Mouse (Mus musculus) kidney, postnatal 36 days (tissue): ENCODE measurements around the gene Phkg2.

ENCODE experiments used
- DNase-seq, 2 experiments: peaks; one replicate each; pipeline ENCODE4 v3.0.0; 2021 to 2022; ENCODE audit warnings: mixed read lengths in 2 of 2

Gene Phkg2

DNA sequence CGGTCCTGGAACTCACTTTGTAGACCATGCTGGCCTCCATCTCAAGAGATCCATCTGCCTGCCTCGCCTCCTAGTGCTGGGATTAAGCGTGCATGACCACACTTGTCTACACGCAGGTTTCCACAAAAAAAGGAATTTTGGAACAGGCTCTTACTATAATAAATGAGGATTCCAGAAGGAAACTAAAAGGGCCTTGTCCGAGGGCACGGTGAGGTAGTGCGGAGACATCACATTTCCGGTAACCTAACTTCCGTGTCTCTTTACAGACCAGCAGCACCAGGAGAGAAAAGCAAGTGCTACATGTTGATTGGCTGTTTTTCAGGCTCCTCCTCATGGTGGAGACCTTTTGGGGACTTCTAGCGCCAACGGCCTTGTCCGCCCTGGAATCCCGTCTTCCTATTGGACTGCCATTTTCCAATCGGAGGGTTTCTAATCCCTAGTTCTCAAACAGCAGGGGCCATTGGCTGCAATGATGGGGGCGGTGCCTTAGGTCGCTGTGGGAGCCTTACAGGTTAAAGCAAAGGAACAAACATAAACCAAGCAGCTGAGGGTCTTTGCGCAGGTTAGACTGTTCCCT lies at the start of gene Phkg2:
TSS of gene Phkg2 (plus strand) at position 446 of the 577 bp plus-strand sequence.
- DNase-seq, result peak; percentile 92 to 98

DNA sequence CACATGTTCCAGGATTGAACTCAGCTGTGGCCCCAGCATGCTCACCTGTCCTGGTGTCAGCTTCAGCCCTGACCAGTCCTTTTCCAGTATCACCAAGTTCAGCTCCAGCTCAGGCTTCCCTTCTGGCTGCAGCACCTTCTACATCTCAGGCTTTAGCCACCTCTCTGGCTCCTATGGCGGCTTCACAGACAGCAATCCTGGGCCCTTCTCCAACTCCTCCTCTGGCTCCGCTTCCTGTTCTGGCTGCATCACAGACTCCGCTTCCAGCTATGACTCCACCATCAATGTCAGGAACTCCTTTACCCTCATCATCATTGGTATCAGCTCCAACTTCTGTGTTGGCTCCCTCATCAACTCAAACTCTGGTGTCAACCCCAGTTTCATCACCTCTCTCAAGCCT lies 31.5 kb upstream of the Phkg2 start:
- DNase-seq, result no peak

DNA sequence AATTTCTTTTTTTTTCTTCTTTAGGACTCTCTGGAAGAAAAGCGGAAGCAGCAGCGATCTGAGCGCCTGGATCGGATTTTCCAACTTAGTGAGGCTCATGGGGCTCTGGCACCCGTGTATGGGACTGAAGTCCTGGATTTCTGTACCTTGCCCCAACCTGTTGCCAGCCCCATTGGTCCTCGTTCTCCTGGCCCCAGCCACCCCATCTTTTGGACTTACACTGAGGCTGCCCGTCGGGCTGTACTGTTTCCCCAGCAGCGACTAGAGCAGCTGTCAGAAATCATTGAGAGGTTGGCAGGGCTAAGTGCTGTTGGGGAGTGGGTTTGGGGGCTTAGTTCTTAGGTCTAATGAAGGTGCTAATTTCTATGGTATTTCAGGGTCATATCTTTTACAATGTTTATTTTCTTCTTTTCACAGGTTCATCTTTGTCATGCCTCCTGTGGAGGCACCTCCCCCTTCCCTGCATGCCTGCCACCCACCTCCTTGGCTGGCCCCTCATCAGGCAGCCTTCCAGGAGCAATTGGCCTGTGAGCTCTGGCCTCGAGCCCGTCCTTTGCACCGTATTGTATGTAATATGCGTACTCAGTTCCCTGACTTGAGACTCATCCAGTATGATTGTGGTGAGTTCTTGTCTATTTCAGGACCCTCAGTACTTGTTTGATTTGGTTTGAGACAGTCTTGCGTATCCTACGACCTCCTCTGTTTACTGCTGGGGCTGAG lies 23.9 kb upstream of the Phkg2 start:
- DNase-seq, result no peak

DNA sequence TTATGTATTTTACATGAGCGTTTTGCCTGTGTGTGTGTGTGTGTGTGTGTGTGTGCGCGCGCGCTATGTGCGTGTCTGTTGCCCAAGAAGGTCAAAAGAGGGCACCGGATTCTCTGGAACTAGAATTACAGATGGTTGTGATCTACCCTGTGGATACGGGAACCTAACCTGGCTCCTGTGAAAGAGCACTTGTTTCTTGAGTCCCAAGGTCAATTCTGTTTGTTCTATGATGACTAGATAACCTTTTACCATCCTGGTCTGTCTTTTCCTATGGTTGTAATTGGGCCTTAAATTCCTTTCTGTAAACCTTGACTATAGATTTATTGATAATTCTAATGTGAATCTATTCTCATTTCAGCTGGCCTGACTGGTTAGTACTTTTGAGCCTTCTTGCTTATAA lies 21.6 kb upstream of the Phkg2 start:
- no peak for DNase-seq

DNA sequence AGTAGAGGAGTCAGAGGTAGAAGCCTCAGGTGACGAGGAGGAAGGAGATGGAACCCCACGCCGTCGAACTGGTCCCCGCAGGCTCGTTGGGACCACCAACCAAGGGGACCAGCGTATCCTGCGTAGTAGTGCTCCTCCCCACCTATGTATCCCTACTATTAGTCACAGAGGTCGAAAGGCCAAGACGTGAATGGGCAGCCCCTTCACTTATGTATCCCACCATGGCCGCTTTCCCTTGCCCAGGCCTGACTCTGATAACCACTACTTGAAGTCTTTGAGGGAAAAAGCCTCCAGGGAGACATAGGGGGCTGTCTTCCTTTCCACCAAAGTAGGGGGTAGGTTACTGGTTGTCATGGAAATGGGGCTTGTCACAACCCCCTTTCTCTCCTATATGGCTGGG lies 12.6 kb upstream of the Phkg2 start:
- DNase-seq, result no peak

DNA sequence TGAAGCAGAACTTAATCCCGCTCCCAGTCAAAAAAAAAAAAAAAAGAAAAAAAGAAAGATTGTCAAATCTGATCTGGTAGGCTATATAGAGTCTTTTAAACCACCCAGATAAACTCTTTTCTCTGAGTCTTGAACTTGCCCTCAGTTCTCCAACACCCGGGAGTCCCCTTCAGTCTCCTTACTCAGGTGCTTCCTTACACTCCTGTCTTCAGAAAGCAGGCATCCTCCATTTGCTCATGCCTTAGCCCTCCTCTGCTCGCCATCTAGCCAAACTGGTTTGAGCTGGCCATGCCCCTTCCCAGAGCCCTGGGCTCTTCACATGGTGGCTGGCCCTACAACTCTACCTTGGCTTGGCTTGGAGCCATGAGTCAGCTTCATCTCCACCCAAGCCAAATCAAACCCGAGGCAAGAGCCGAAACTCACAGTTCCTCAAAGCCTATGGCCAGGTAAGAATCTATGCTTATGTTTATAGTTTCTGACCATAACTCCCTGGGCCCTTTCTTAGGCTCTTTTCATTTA lies 11.7 kb upstream of the Phkg2 start, which contains the start of gene Tmem265:
TSS of gene Tmem265 (plus strand) at position 51 of the 519 bp plus-strand sequence.
- peak; percentile 11 to 41 for DNase-seq

DNA sequence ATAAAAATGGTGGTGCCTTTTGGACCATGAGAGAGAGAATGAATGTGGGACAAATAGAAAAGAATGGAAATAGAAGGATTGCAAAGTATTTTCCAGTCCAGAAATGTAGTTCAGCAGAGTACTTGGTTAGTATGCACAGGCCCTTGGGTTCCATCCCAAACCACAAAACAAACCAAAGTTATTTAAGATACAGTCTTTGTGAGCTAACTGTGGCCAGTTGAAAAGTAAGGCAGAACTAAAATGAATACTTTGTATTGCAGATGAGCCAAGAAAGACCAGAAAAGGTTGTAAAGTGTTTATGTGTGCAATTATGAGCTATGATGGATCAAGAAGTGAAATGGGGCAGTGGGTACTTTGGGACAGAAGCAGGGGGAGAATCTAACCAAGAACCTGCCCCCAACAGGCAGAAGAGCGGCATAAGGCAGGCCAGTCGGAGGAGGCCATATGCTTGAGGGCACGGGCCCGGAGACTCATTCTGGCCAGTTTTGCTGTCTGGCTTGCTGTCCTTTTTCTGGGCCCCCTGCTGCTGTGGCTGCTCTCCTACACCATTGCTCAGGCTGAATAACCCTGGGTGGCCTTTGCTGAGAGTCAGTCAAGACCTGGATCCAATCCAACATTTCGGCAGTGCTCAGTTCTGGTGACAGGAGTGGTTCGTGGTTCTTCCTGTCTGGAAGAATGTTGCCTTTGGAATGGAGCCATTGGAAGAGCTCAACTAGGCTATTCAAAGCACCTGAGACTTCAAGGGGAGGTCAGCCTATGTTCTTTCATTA lies 8.6 kb upstream of the Phkg2 start:
- DNase-seq, result peak; percentile 49 to 70

DNA sequence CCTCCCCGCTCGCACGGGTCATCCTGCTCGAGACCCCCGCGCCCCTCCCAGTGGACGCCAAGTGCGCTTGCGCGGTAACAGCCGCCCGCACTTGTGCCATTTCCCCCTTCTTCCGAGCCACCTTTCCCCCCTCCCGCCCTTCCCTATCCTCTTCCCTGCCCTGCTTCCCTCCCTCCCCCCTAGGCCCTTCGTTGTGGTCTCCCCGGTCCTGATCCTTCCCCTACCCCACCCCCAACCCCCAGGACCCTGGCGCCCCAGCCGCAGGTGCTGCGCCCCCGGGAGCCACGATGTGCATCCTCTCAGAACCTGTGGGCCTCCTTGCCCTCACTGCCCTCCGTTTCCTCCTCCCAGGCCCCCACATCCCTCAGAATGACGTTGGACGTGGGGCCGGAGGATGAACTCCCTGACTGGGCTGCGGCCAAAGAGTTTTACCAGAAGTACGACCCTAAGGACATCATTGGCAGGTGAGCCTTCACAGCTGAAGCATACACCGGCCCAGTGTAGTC lies 416 bp downstream of the Phkg2 start:
- DNase-seq, result peak in 1 of 2 experiments; percentile 22

DNA sequence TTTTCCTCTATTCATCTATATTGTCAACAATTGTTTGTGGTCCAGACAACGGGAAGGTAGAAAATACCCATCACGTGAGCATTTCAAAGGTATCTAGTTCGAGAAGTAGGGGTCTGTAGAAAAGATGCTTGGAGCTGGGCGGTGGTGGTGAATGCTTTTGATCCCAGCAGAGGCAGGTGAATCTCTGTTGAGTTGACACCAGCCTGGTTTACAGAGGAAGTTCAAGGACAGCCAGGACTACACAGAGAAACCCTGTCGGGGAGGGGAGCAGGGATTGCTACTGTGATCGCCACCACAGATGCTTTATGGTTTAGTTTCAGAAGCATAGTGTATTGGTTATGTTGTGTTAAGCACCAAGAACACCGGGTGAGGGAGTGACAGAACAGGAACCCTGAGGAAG lies 975 bp downstream of the Phkg2 start:
- DNase-seq, result no peak

DNA sequence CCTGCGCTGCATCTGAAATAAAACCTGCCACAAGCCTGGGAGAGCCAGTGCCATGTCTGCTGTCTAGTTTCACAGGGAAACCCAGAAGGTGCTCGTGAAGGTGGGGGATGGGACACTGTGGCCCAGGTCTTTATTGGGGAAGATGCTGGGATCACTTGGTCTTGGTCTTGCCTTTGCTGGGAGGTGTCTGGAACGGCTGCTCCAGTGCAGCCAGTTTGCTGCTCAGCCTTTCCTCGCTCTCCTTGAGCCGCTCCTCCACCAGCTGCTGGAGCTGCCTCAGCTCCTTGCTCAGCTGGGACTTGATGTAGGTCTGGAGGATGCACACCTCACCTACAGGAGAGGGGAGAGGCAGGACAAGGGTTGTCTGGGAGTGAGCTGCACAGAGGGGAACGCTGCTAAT lies 10.1 kb downstream of the Phkg2 start:
- no peak for DNase-seq

DNA sequence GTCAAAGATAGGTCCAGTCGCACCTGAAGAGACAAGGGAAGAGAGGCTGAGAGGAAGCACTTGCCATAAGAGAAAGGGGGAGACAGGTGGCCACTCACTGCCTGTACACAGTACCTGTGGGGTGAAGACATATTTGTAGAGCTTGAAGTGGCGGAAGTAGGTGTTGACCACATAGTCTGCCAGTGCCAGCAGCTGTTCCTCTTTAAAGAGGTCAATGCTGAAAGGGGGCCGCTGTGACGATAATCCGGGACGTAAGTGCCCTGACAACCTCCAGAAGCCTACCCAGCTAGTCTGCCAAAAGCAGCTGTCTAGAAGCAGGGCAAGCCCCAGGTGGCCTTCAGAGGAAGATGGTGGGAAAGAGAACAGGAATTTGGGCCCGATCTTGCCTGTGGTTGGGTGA lies 11.9 kb downstream of the Phkg2 start:
- no peak for DNase-seq

DNA sequence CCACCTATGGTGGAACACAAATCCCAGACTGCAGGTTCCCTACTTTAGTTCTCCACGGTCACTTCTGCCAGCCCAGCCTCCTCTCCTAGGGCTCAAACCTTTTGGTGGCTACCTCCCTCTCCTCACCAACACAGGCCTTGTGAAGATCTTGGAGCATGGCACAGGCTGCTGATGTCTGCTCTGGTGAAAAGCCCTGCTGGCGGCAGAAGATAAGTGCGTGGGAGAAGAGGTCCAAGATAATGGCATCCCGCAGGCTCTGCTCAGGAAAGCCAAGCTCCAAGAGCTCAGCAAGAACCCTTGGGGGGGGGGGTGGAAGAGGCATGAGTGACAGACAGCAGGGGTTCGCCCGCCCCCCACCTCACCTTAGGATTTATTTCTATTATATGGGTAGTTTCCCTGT lies 13.0 kb downstream of the Phkg2 start:
- DNase-seq, result no peak

DNA sequence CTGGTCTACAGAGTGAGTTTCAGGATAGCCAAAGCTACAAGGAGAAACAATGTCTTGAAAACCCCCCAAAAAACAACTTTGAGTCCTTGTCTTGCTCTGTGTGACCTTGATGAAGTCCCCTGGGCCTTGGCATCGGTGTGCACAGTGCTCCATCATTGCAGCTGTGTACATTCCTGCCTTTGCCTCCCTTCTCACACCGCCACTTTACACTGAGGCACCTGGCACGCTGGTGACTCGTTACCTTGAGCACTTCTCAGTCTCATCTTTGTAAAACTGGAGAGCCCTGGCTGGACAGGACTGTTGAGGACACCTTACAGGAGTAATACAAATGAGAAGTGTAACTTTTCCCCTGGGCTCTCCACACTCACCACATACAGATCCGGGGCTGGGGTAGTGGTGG lies 14.1 kb downstream of the Phkg2 start:
- no peak for DNase-seq

DNA sequence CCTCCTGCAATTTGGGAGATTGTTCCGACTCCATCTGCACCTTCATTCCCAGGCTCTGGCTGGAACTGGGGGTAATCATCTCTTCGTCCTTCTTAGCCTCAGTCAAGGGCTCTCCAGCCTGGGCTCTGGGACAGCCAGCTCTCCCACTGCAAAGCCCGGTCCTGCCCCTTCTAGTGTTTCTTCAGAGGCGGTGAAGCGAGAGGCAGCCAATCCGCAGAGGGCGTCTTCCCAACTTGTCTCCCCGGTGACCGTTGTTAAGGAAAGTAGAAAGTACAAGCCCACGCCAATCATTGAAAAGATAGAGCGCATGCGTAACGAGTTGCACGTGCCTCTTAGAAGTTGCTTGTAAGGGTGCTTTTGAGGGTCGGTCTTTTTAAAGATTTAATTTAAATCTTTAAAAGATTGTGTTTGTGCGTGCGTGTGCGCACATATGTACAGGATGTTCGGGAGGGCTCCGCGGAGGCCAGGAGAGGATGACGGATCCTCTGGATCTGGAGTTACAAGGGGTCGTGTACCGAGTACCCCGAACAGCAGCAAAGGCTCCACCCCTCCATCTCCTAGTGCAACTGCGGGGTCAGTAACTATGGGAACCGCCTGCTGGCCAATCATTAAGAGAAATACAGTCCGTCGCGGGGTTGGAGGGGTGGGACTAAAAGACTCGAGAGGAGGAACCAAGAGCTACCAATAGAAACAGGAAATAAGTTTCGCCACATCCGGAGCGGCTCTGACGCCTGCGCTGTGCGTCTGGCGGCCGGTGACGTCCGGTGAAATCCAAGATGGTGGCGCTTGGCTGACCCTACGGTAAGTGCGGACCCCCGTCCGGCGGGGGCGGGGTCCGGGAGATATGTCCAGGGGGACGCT lies 15.1 kb downstream of the Phkg2 start, which contains the start of the genes Ccdc189 and Rnf40:
TSS of gene Ccdc189 (minus strand) at position 585 of the 861 bp plus-strand sequence.
TSS of gene Rnf40 (plus strand) at position 757 of the 861 bp plus-strand sequence.
- peak; percentile 95 to 99 for DNase-seq

DNA sequence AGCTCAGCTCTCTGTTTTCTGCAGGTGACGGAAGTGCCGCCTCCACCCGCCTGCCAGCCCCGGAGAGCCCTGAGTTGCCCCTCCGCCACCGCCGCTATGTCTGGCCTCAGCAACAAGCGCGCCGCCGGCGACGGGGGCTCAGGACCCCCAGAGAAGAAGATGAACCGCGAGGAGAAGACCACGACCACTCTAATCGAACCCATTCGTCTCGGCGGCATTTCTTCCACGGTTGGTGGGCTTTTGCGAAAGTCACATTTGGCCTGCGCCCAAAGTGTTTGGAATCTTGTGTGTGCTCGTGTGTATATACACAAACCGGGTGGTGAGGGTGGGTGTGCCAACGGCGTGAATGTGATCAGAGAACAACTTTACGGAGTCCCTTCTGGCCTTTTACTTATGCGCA lies 15.8 kb downstream of the Phkg2 start:
- DNase-seq, result no peak

DNA sequence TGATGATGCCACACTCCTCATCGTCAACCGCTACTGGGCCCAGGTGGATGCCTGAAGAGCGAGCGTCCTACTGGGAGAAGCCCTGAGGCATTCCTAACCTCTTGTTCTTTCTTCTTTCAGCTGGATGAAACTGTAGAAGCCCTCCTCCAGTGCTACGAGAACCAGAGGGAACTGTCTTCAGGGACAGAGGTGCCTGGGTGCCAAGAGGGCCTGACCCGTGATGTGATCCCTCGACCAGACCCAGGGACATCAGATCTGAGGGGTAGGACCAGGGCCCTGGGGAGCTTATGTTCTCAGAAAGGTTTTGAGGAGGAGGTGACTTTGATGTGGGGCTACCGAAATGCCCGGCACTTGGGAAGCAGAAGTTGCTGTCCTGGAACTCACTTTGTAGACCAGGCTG lies 16.5 kb downstream of the Phkg2 start:
- DNase-seq, result no peak

DNA sequence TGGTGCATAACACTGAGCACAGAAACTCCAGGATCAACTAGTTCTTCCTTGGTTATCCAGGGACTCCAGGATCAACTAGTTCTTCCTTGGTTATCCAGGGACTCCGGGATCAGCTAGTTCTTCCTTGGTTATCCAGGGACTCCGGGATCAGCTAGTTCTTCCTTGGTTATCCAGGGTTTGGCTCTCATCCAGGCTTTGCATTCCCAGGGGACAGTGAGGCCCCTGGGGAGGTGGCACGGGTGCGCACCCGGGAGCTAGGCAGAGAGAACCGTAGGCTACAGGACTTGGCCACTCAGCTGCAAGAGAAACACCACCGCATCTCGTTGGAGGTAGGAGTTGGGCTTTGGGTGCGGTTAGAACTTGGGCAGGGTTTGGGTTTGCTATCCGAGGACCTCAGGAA lies 18.0 kb downstream of the Phkg2 start:
- DNase-seq, result no peak

DNA sequence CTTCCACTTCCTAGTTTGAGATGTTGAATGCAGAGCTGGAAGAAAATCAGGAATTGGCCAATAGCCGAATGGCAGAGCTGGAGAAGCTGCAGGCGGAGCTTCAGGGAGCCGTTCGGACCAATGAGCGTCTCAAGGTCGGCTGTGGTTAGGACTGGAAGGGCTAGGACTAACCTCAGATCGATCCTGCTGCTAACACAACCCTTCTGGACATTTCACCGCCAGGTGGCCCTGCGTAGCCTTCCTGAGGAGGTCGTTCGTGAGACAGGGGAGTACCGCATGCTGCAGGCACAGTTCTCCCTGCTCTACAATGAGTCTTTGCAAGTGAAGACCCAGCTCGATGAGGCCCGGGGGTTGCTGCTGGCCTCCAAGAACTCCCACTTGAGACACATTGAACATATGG lies 19.4 kb downstream of the Phkg2 start:
- DNase-seq, result no peak

DNA sequence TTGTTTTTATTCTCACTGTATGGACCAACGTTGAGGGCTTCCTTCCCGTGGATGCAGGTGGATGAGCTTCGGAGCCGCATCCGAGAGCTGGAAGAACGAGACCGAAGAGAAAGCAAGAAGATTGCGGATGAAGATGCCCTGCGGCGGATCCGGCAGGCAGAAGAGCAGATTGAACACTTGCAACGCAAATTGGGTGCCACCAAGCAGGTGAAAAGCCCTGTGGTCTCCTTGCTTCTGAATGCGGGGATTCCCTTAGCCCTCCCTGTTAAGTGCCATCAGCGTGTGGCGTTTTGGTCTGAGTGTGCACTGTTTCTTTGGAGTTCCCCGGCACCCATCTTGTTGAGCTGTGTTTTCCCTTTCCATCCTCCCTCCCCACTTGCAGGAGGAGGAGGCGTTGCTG lies 23.6 kb downstream of the Phkg2 start:
- no peak for DNase-seq

DNA sequence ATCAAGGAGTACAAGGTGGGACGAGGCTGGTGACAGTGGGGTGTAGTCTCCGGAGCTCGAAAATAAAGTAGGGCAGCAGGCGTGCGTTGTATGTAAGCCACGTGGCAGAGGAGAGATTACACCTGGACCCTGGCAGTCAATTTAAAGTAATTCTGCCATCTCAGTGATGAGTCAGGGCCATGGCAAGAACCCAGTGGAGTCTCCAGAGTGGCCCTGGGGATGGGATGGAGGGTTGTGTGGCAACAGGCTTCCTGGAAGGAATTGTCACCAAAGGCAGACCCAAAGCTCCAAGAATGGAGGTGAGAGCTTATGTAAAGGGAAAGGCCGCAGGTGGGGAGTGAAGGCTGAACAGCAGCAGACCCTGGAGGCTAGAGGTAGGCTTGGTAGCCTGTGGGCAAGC lies 27.5 kb downstream of the Phkg2 start:
- DNase-seq, result no peak

DNA sequence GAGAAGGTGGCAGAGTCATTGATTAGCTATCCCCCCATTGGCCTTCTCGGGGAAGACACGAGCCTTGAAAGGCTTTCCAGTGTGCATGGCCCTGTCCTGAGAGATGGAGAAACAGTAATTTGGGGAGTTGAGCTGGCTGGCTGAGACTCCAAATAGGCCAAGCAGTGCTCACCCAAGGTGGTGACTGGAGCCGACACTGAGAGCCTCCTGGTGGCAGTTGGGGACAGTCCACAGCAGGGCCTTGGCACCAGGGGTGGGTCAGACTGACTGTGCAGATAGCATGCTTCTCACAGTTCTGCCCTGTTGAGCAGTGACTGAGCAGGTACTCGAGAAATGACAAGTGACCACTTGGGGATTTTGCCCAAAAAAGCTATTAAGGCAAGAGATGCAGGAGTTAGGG lies 28.6 kb downstream of the Phkg2 start:
- no peak for DNase-seq

DNA sequence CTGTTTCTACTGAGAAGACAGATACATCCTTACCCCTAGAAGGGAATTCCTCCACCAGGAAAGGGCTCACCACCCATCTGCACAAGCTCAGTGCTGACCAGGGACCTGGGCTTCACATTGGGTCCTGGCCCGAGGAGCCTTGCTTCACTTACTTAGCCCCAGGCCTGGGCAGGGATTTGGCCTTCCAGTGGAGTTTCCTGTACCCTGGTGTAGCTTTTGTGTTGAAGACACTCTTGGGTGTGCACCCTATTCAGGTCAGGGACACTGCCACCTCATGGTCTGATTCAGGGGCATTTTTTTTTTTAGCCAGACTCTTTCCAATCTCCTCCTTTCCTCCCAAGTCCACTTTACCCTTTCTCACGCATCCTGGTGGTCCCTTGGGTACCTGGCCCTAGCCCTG lies 29.8 kb downstream of the Phkg2 start:
- DNase-seq, result no peak
